Mouse (Mus musculus) CH12.LX (cell line): Measurements from ENCODE around the gene Clec3b. TPM values are rescaled to one million over a fixed set of nuclear protein-coding genes. Genes with fewer than 3 reads are reported as not detected.

Source experiments
- DNase-seq: peaks from one replicate; pipeline ENCODE4 v3.0.0-alpha.2; 2013; ENCODE audit errors: extremely low read depth
- H3K27ac ChIP-seq: 2 replicates; pipeline ENCODE4 v1.5.1; 2012; ENCODE audit warnings: low read depth, mild to moderate bottlenecking, control low read depth, moderate library complexity; ENCODE audit not compliant: insufficient read depth
- H3K27me3 ChIP-seq: replicated peaks from 2 replicates; pipeline ENCODE3; 2012; ENCODE audit warnings: inconsistent platforms
- H3K36me3 ChIP-seq, 2 experiments: replicated peaks in 1 of 2; 2 replicates each; pipeline versions ENCODE3 to v1.6.1; 2012; ENCODE audit warnings: inconsistent platforms in 1 of 2, low read length in 1 of 2, mild to moderate bottlenecking in 1 of 2, mixed read lengths in 1 of 2, moderate library complexity in 1 of 2; ENCODE audit not compliant: control insufficient read depth in 1 of 2, insufficient read depth in 1 of 2
- H3K4me1 ChIP-seq, 2 experiments: 2 replicates each; pipeline ENCODE4 v1.6.1; 2012; ENCODE audit warnings: inconsistent platforms in 1 of 2, moderate library complexity in 1 of 2; ENCODE audit not compliant: insufficient read depth in 2 of 2, control insufficient read depth in 1 of 2
- H3K4me2 ChIP-seq: 2 replicates; pipeline ENCODE4 v1.6.1; 2012; ENCODE audit warnings: low read depth, mild to moderate bottlenecking, control low read depth; ENCODE audit not compliant: poor library complexity, insufficient read depth, severe bottlenecking
- H3K4me3 ChIP-seq, 3 experiments: fragments of 150-350 bp in 1 of 3; sonication (generic) in 1 of 3; replicated peaks in 1 of 3; 2 replicates each; pipeline versions ENCODE3 to v1.5.1; 2011 to 2012; ENCODE audit warnings: low read depth in 2 of 3, low read length in 2 of 3, mild to moderate bottlenecking in 2 of 3, moderate library complexity in 2 of 3, control low read depth in 1 of 3, improper control_type of control experiment in 1 of 3, inconsistent platforms in 1 of 3, mixed read lengths in 1 of 3; ENCODE audit not compliant: poor library complexity in 1 of 3
- H3K79me2 ChIP-seq: replicated peaks from 2 replicates; pipeline ENCODE4 v1.6.1; 2012; ENCODE audit warnings: mild to moderate bottlenecking, moderate library complexity; ENCODE audit not compliant: control insufficient read depth, poor library complexity, insufficient read depth, severe bottlenecking; ENCODE audit errors: extremely low read depth
- H3K9ac ChIP-seq: 2 replicates; pipeline ENCODE4 v1.6.1; 2012; ENCODE audit warnings: low read depth, mild to moderate bottlenecking, control low read depth, moderate library complexity; ENCODE audit not compliant: insufficient read depth
- H3K9me3 ChIP-seq: replicated peaks from 2 replicates; pipeline ENCODE3; 2012; ENCODE audit warnings: low read length, inconsistent platforms, mixed read lengths
- BHLHE40 ChIP-seq: IDR thresholded peaks from 2 replicates; pipeline ENCODE4 v1.6.1; 2011; ENCODE audit warnings: mild to moderate bottlenecking, low read depth, low read length, improper control_type of control experiment
- CHD1 ChIP-seq: IDR thresholded peaks from 2 replicates; pipeline ENCODE4 v1.6.1; 2012; ENCODE audit warnings: low read depth, low read length, improper control_type of control experiment, inconsistent platforms
- CTCF ChIP-seq, 2 experiments: IDR thresholded peaks in 1 of 2; conservative IDR thresholded peaks in 1 of 2; 2 replicates each; pipeline ENCODE4 v1.5.1; 2011 to 2012; ENCODE audit warnings: low read depth in 2 of 2, low read length in 2 of 2, improper control_type of control experiment in 1 of 2, inconsistent platforms in 1 of 2, mild to moderate bottlenecking in 1 of 2, moderate library complexity in 1 of 2
- E2F4 ChIP-seq: IDR thresholded peaks from 2 replicates; pipeline ENCODE4 v1.6.1; 2011; ENCODE audit warnings: low read depth, low read length, improper control_type of control experiment; ENCODE audit not compliant: insufficient replicate concordance
- ETS1 ChIP-seq: conservative IDR thresholded peaks from 2 replicates; pipeline ENCODE4 v1.6.1; 2012; ENCODE audit warnings: low read depth, mild to moderate bottlenecking, inconsistent platforms, low read length, improper control_type of control experiment, moderate library complexity
- IRF4 ChIP-seq: IDR thresholded peaks from 2 replicates; pipeline ENCODE4 v1.6.1; 2014; ENCODE audit warnings: low read depth, mild to moderate bottlenecking, inconsistent platforms, low read length, improper control_type of control experiment
- JUN ChIP-seq: IDR thresholded peaks from 2 replicates; pipeline ENCODE4 v1.6.1; 2011; ENCODE audit warnings: low read depth, mild to moderate bottlenecking, low read length, improper control_type of control experiment, moderate library complexity; ENCODE audit not compliant: insufficient read depth
- MAFK ChIP-seq: IDR thresholded peaks from 2 replicates; pipeline ENCODE4 v1.6.1; 2011; ENCODE audit warnings: low read length, improper control_type of control experiment; ENCODE audit not compliant: insufficient replicate concordance
- MXI1 ChIP-seq: IDR thresholded peaks from 2 replicates; pipeline ENCODE4 v1.6.1; 2011; ENCODE audit warnings: mild to moderate bottlenecking, low read depth, low read length, improper control_type of control experiment
- NELFE ChIP-seq: IDR thresholded peaks from 2 replicates; pipeline ENCODE4 v1.6.1; 2011; ENCODE audit warnings: low read depth, low read length, improper control_type of control experiment
- POLR2A ChIP-seq: IDR thresholded peaks from 2 replicates; pipeline ENCODE4 v1.6.1; 2011; ENCODE audit warnings: low read depth, mild to moderate bottlenecking, improper control_type of control experiment, low read length
- POLR2AphosphoS2 ChIP-seq: IDR thresholded peaks from 2 replicates; pipeline ENCODE4 v1.6.1; 2011; ENCODE audit warnings: low read depth, low read length, improper control_type of control experiment
- UBTF ChIP-seq: IDR thresholded peaks from 2 replicates; pipeline ENCODE4 v1.6.1; 2012; ENCODE audit warnings: low read depth, mild to moderate bottlenecking, inconsistent platforms, low read length, improper control_type of control experiment, moderate library complexity
- USF1 ChIP-seq: IDR thresholded peaks from 2 replicates; pipeline ENCODE4 v1.6.1; 2014; ENCODE audit warnings: low read depth, mild to moderate bottlenecking, inconsistent platforms, low read length, improper control_type of control experiment
- ZKSCAN1 ChIP-seq: IDR thresholded peaks from 2 replicates; pipeline ENCODE4 v1.6.1; 2012; ENCODE audit warnings: low read depth, inconsistent platforms, low read length, improper control_type of control experiment, borderline replicate concordance
- ZMIZ1 ChIP-seq: IDR thresholded peaks from 2 replicates; pipeline ENCODE4 v1.6.1; 2012; ENCODE audit warnings: low read depth, mild to moderate bottlenecking, inconsistent platforms, low read length, improper control_type of control experiment
- ZNF384 ChIP-seq: IDR thresholded peaks from 2 replicates; pipeline ENCODE4 v1.6.1; 2012; ENCODE audit warnings: low read depth, low read length, improper control_type of control experiment, inconsistent platforms
- dilution Hi-C: fragments of 300-500 bp; cut with MboI; formaldehyde crosslinking; loops from 2 replicates; pipeline ENCODE4 v1.14.3; 2020; ENCODE audit warnings: low sequenced_read_pairs; ENCODE audit not compliant: extremely low pct_unique_long_range_greater_than_20kb, extremely low pct_ligation_motif_present
- in situ Hi-C: fragments of 300-500 bp; cut with MboI; formaldehyde crosslinking; loops from 3 replicates; pipeline ENCODE4 v1.14.3; 2019; ENCODE audit warnings: low sequenced_read_pairs, low pct_ligation_motif_present, low pct_unique_long_range_greater_than_20kb, mixed read lengths
- polyA plus RNA-seq: library from polyadenylated mRNA; unstranded; fragments of >175 nt; gene quantifications from 2 replicates; pipeline ENCODE4 v1.2.1, GENCODE M21; 2012; ENCODE audit warnings: low read depth; ENCODE audit not compliant: insufficient read length
- total RNA-seq, 2 experiments: library from RNA; depleted of rRNA; stranded (reverse); fragments of 300-350 nt in 1 of 2; fragments of >200 nt in 1 of 2; gene quantifications; 2 replicates each; pipeline ENCODE4 v1.2.3; 2012 to 2014

Clec3b gene
- total and polyA plus RNA-seq, 3 experiments = 0.31 TPM; not detected in 2

GRCm38 (mm10) chr9:123156910-123157361 is 6.2 kb downstream of the Clec3b start:
- H3K79me2 ChIP-seq = no peaks in the 10 kb centered on the region
- no peak for DNase-seq
- H3K27ac ChIP-seq = no peak overlapping the region
- peaks cover 2 to 5% of the 10 kb centered on the region in 2 experiments; a peak in 2 of 4 replicates for H3K4me1 ChIP-seq
- no peaks in the 10 kb centered on the region for H3K9me3 ChIP-seq
- H3K9ac ChIP-seq = no peak overlapping the region
- H3K36me3 ChIP-seq = peaks cover 0 to 3% of the 10 kb centered on the region in 2 experiments
- H3K4me2 ChIP-seq = no peak overlapping the region
- no peaks in the 10 kb centered on the region for H3K27me3 ChIP-seq
- dilution Hi-C loops = no loop called here
- in situ Hi-C loops = loop anchor here (10.0 kb wide), 1 partner anchor 298 kb away; no protein-coding TSS in a partner anchor
- TF ChIP-seq MXI1 (no peak), CHD1 (no peak), MAFK (no peak)
- no peak overlapping the region for H3K4me3 ChIP-seq

GRCm38 (mm10) chr9:123157699-123158098 is 7.0 kb downstream of the Clec3b start:
- dilution Hi-C loops (no loop called here), in situ Hi-C loops (loop anchor here (10.0 kb wide), 1 partner anchor 297 kb away; no protein-coding TSS in a partner anchor)
- DNase-seq = no peak
- H3K9me3 ChIP-seq = no peaks in the 10 kb centered on the region
- H3K9ac ChIP-seq = no peak overlapping the region
- H3K79me2 ChIP-seq = no peaks in the 10 kb centered on the region
- no peak for TF ChIP-seq ZMIZ1
- TF ChIP-seq BHLHE40 = no peak
- no peak for TF ChIP-seq E2F4
- no peak for TF ChIP-seq USF1
- no peak for TF ChIP-seq POLR2AphosphoS2
- no peak for TF ChIP-seq ETS1
- TF ChIP-seq JUN = no peak
- TF ChIP-seq NELFE = no peak
- TF ChIP-seq MAFK = no peak
- no peak for TF ChIP-seq IRF4
- TF ChIP-seq ZKSCAN1 = no peak
- no peak for TF ChIP-seq CTCF (conservative IDR thresholded peaks at IDR 0.05 in 1 of 2, IDR thresholded peaks at IDR 0.05 in 1 of 2; ENCODE audit: low read depth in 2 of 2, low read length in 2 of 2)
- no peak for TF ChIP-seq ZNF384
- no peak for TF ChIP-seq POLR2A
- no peak for TF ChIP-seq UBTF
- no peak overlapping the region for H3K27ac ChIP-seq
- no peak overlapping the region for H3K4me2 ChIP-seq
- H3K36me3 ChIP-seq = peaks cover 0 to 3% of the 10 kb centered on the region in 2 experiments
- no peak overlapping the region for H3K4me3 ChIP-seq
- no peaks in the 10 kb centered on the region for H3K27me3 ChIP-seq
- peaks cover 4 to 7% of the 10 kb centered on the region in 2 experiments; a peak in 3 of 4 replicates for H3K4me1 ChIP-seq
